Mouse (Mus musculus): Measurements from ENCODE around the gene Cfdp1. TPM values are rescaled to one million over a fixed set of nuclear protein-coding genes. Genes with fewer than 3 reads are reported as not detected.

Cfdp1 gene
- polyA plus RNA-seq, 1 experiment from 2014 or later = 171 TPM

GRCm38 (mm10) chr8:111771625-111772020 lies 82.5 kb downstream of the Cfdp1 start:
- DNase-seq (ENCODE audit: low spot score) = no peak
- Histone ChIP-seq H3K4me3 (no peak overlapping the region), H3K36me3 (peaks cover 42% of the 10 kb centered on the region), H3K9me3 (no peaks in the 10 kb centered on the region), H3K4me1 (replicated peaks) (peaks cover 19% of the 10 kb centered on the region), H3K27me3 (ENCODE audit: insufficient read depth, poor library complexity, severe bottlenecking) (no peaks in the 10 kb centered on the region), H3K27ac (no peak overlapping the region)
- 96% methylated on average over 6 of the region's 6 CpGs for WGBS

DNA sequence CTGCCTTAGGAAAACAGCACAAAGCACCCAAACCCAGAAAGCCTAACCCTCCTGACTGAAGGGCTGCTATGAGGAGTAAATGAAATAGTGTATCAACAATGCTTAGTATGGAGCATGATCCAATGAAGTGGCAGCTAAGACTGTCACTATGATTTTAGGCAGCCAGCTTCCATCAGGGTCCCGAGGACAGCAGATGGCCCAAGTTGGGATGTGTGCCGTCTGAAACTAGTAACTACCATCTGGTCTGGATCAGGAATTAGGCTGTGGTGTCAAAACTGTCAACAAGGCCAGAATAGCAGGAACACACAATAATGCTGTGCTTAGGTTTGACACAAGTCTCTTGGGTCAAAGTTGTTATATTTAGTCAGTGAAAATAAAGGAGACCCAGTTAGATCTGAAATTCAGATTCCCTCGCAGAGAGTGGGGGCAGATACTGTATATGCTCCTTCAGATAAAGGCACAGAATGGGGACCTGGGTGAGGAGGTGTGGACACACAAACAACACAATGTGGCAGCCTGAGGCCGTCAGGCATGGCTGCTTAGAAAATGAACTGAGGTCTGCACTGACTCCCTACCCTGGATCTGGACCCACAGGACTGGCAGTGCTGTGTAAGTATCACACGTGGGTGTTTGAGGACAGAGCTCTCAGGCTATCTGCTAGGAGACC lies 83.0 kb downstream of the Cfdp1 start:
- peaks cover 19% of the 10 kb centered on the region for H3K4me1 ChIP-seq (replicated peaks)
- H3K4me3 ChIP-seq = no peak overlapping the region
- peaks cover 48% of the 10 kb centered on the region for H3K36me3 ChIP-seq
- H3K27me3 ChIP-seq (ENCODE audit: insufficient read depth, poor library complexity, severe bottlenecking) = no peaks in the 10 kb centered on the region
- H3K9me3 ChIP-seq = no peaks in the 10 kb centered on the region
- DNase-seq (ENCODE audit: low spot score) = no peak
- no peak overlapping the region for H3K27ac ChIP-seq
- WGBS = 81% methylated on average over 5 of the region's 5 CpGs

DNA sequence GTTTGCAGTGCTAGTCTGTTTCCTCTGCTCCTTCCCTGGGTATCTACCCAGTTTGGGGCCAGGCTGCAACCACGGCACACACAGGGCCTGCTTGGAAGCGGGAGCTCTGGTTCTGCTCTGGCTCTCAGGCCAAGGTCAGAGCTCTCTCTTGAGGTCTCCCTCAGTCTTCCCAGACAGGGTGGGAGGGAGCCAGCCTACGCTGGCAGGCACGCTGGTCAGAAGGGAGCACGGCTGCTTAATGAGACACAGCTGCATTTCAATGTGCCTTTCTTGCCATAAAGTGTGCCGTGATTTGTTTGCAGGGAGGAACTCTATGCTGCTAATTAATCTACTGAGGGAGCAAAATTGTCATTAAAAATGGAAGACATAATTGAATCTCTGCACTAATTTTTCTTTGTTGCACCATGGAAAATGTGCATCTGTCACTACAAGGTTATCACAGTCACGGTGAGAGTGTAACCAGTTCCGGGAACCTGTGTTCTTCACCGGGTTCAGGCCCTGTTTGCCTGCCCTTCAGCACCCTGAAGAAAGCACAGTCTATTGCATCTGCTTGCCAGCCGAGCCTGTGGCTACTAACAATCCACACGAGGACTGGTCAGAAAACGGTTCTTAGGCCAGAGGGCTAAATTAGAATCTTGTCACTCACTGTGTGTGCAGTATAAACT lies 84.2 kb downstream of the Cfdp1 start:
- Histone ChIP-seq H3K4me3 (no peak overlapping the region), H3K27me3 (ENCODE audit: insufficient read depth, poor library complexity, severe bottlenecking) (no peaks in the 10 kb centered on the region), H3K9me3 (no peaks in the 10 kb centered on the region), H3K4me1 (replicated peaks) (peaks cover 19% of the 10 kb centered on the region), H3K36me3 (peaks cover 56% of the 10 kb centered on the region), H3K27ac (peak overlapping the region; percentile 35; the same call in 1 of the 2 replicates)
- DNase-seq (ENCODE audit: low spot score) = peak; percentile 35
- WGBS = 53% methylated on average over 12 of the region's 12 CpGs

DNA sequence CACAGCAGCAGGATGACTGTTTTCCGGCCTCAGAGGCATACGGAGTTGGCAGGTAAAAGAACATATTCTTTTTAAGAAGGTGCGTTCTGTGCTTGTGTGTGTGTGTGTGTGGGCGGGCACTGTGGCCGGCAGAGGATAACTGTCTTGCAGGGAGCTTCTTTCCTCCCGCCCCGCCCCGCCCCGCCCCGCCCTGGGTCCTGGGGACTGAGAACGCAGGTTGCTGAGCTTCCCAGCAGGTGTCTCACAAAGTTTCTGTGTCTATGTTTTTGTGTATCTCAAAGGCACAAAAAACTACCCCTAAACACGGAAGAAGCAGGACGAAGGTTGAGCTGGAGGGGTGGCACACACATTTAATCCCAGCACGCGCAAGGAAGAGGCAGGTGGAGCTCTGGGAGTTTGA lies 84.8 kb downstream of the Cfdp1 start:
- WGBS = 52% methylated on average over 15 of the region's 15 CpGs
- Histone ChIP-seq H3K9me3 (no peaks in the 10 kb centered on the region), H3K27me3 (ENCODE audit: insufficient read depth, poor library complexity, severe bottlenecking) (no peaks in the 10 kb centered on the region), H3K27ac (peak overlapping the region; percentile 35; the same call in 1 of the 2 replicates), H3K4me1 (replicated peaks) (peaks cover 19% of the 10 kb centered on the region), H3K36me3 (peaks cover 51% of the 10 kb centered on the region), H3K4me3 (no peak overlapping the region)
- no peak for DNase-seq (ENCODE audit: low spot score)

DNA sequence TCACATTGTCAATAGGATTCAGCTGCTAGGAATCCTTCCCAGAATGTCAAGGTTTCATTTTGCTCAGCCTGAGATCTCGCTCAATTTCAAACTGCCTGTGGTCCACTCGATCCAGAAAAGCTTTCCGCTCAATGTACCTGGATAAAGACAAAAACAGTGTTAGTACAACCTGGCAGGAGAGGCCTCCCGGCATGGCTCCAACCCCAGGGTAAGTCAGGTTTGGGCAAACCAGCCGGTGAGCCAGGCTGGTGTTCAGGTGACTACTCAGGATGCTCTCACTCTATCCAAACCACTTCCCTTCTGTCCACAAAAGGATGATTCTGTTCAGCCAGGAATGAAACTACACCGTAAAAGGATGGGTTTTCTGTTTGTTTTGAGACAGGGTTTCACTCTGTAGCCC lies 85.4 kb downstream of the Cfdp1 start:
- 89% methylated on average over 6 of the region's 6 CpGs for WGBS
- H3K9me3 ChIP-seq = no peaks in the 10 kb centered on the region
- no peak overlapping the region for H3K4me3 ChIP-seq
- no peaks in the 10 kb centered on the region for H3K27me3 ChIP-seq (ENCODE audit: insufficient read depth, poor library complexity, severe bottlenecking)
- H3K27ac ChIP-seq = no peak overlapping the region
- DNase-seq (ENCODE audit: low spot score) = no peak
- H3K4me1 ChIP-seq (replicated peaks) = peaks cover 19% of the 10 kb centered on the region
- H3K36me3 ChIP-seq = peaks cover 49% of the 10 kb centered on the region

DNA sequence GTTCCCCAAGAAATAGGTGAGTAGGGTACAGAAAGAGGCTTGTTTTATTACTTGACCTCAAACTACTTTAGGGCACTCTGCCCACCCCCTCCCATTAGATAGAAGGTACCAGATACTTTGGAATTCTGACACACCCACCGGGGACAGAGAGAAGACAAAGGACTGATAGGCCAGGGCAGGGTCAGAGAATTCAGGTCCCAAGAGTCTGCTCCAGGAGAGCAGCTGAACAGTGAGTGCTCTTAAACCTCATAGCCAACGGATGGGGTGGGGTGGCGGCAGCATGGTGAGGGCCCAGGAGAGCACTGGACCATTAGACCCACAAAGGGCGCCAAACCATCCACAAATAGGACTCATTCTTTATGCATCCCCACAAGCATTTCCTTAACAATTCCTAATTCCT lies 88.5 kb downstream of the Cfdp1 start:
- no peaks in the 10 kb centered on the region for H3K9me3 ChIP-seq

DNA sequence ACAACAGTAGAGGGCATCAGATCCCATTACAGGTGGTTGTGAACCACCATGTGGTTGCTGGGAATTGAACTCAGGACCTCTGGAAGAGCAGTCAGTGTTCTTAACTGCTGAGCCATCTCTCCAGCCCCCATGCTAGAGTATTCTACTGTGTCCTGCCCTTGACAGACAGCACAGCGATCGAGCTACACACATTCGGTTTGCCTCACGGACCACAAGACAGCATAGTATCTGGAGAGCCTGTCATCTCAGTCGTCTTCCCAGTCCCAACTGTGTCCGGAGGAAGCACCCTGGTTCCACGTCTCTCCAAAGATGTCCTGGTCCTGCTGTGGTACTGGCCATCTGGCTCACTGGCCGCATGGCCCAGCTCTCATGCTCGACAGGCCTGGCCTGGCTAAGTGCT lies 89.0 kb downstream of the Cfdp1 start:
- Histone ChIP-seq H3K27me3 (ENCODE audit: insufficient read depth, poor library complexity, severe bottlenecking) (no peaks in the 10 kb centered on the region), H3K9me3 (no peaks in the 10 kb centered on the region), H3K4me1 (replicated peaks) (peaks cover 22% of the 10 kb centered on the region), H3K4me3 (no peak overlapping the region), H3K27ac (no peak overlapping the region), H3K36me3 (peaks cover 44% of the 10 kb centered on the region)
- DNase-seq (ENCODE audit: low spot score) = no peak
- 95% methylated on average over 9 of the region's 9 CpGs for WGBS

More for the DNA sequence above, 88.5 kb downstream of the Cfdp1 start:
- no peak overlapping the region for H3K27ac ChIP-seq
- no peaks in the 10 kb centered on the region for H3K27me3 ChIP-seq (ENCODE audit: insufficient read depth, poor library complexity, severe bottlenecking)
- peaks cover 19% of the 10 kb centered on the region for H3K4me1 ChIP-seq (replicated peaks)
- DNase-seq (ENCODE audit: low spot score) = no peak
- peaks cover 44% of the 10 kb centered on the region for H3K36me3 ChIP-seq
- WGBS = 76% methylated on average over 4 of the region's 4 CpGs
- H3K4me3 ChIP-seq = no peak overlapping the region

DNA sequence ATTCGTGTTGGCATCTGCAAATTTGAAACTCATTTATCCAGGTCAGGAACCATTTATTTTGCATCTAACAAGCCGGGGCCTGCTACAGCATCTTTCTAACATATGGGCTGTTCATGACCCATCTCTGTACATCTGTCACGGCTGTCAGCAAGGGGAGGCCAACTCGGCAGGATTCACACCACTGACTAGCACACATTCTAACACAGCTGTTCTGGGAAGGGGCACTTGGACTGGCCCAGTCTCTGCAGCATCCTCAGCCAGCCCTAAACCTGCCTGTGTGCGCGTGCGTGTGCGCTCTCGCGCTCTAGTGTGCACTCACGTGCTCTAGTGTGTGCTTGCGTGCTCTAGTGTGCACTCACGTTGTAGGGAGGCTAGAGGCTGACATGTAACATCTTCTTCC lies 93.4 kb downstream of the Cfdp1 start:
- no peak for DNase-seq (ENCODE audit: low spot score)
- H3K9me3 ChIP-seq = no peaks in the 10 kb centered on the region
- WGBS = 86% methylated on average over 13 of the region's 13 CpGs
- H3K4me3 ChIP-seq = no peak overlapping the region
- H3K27me3 ChIP-seq (ENCODE audit: insufficient read depth, poor library complexity, severe bottlenecking) = no peaks in the 10 kb centered on the region
- H3K36me3 ChIP-seq = peaks cover 8% of the 10 kb centered on the region
- H3K4me1 ChIP-seq (replicated peaks) = peaks cover 12% of the 10 kb centered on the region
- H3K27ac ChIP-seq = peak overlapping the region; percentile 26; the same call in 1 of the 2 replicates

GRCm38 (mm10) chr8:111758817-111759216 lies 95.3 kb downstream of the Cfdp1 start:
- no peaks in the 10 kb centered on the region for H3K27me3 ChIP-seq (ENCODE audit: insufficient read depth, poor library complexity, severe bottlenecking)
- no peak overlapping the region for H3K4me3 ChIP-seq
- H3K9me3 ChIP-seq = no peaks in the 10 kb centered on the region
- H3K36me3 ChIP-seq = no peaks in the 10 kb centered on the region
- peaks cover 18% of the 10 kb centered on the region for H3K4me1 ChIP-seq (replicated peaks)
- DNase-seq (ENCODE audit: low spot score) = no peak
- H3K27ac ChIP-seq = no peak overlapping the region
- 88% methylated on average over 5 of the region's 5 CpGs for WGBS

- WGBS = 90% methylated on average over 9 of the region's 9 CpGs
- no peak for DNase-seq (ENCODE audit: low spot score)
- Histone ChIP-seq H3K4me3 (no peak overlapping the region), H3K9me3 (no peaks in the 10 kb centered on the region), H3K36me3 (no peaks in the 10 kb centered on the region), H3K27me3 (ENCODE audit: insufficient read depth, poor library complexity, severe bottlenecking) (no peaks in the 10 kb centered on the region), H3K27ac (no peak overlapping the region), H3K4me1 (replicated peaks) (peaks cover 22% of the 10 kb centered on the region)
These were observed 96.5 kb downstream of the Cfdp1 start for GRCm38 (mm10) chr8:111757599-111757998.

GRCm38 (mm10) chr8:111754736-111755135 lies 99.4 kb downstream of the Cfdp1 start:
- WGBS = 88% methylated on average over 6 of the region's 6 CpGs
- H3K27me3 ChIP-seq (ENCODE audit: insufficient read depth, poor library complexity, severe bottlenecking) = no peaks in the 10 kb centered on the region
- no peak overlapping the region for H3K27ac ChIP-seq
- no peaks in the 10 kb centered on the region for H3K9me3 ChIP-seq
- H3K36me3 ChIP-seq = no peaks in the 10 kb centered on the region
- no peak overlapping the region for H3K4me3 ChIP-seq
- no peak for DNase-seq (ENCODE audit: low spot score)
- peaks cover 13% of the 10 kb centered on the region for H3K4me1 ChIP-seq (replicated peaks)

GRCm38 (mm10) chr8:111754088-111754487 lies 100.0 kb downstream of the Cfdp1 start:
- Histone ChIP-seq H3K4me1 (replicated peaks) (peaks cover 13% of the 10 kb centered on the region), H3K9me3 (no peaks in the 10 kb centered on the region), H3K27ac (no peak overlapping the region; the same call in 1 of the 2 replicates), H3K36me3 (no peaks in the 10 kb centered on the region), H3K27me3 (ENCODE audit: insufficient read depth, poor library complexity, severe bottlenecking) (no peaks in the 10 kb centered on the region), H3K4me3 (no peak overlapping the region)
- WGBS = 51% methylated on average over 2 of the region's 2 CpGs
- no peak for DNase-seq (ENCODE audit: low spot score)

GRCm38 (mm10) chr8:111748766-111749165 lies 105.3 kb downstream of the Cfdp1 start:
- Histone ChIP-seq H3K4me3 (no peak overlapping the region), H3K4me1 (replicated peaks) (peaks cover 38% of the 10 kb centered on the region), H3K36me3 (no peaks in the 10 kb centered on the region), H3K27ac (no peak overlapping the region), H3K27me3 (ENCODE audit: insufficient read depth, poor library complexity, severe bottlenecking) (peaks cover 11% of the 10 kb centered on the region), H3K9me3 (no peaks in the 10 kb centered on the region)
- WGBS = 51% methylated on average over 6 of the region's 6 CpGs
- DNase-seq (ENCODE audit: low spot score) = no peak
